Mouse (Mus musculus) embryo, embryonic 11 days (tissue): ENCODE data around the gene Ddx52.

Source experiments
- DNase-seq: peaks from one replicate; pipeline ENCODE4 v3.0.0-alpha.2; 2015

Ddx52 gene

DNA sequence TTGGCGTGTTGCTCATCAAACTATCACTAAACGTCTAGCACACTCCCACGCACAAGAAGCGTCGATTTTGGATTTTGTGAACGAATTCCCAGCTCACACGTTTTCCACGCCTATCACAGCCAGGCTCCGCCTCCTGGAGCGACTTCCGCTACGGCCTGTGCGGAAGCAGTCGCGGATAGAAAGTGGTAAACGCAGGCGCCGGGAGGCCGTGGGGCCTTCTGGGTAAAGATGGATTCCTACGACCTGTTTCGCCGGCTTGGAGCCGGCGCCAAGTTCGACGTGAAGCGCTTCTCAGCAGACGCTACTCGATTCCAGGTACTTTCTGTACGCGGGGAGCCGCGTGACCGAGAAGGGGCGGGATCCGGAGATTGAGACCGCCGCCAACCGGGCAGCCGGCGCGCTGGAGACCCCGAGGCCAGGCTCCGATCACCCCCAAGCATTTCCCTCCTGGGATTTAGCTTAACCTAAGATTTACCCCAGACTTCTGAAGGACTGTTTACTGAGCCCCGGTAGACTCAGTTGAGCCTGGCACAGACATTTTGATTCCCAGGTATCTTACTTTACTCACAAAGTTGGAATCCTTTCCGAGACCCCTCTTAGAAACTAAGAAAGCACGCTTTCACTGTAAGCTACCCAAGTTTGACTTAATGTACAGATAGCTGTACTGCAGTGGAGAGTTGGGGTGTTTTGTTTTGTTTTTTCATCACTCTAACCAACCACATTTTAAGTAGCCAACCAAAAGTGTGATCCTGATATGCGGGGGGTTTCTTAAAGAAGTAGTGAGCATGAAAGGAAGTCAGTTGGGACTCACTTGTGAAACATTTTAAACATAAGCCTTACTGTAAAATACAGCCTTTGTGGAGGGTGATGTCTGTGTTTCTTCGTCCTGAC is at the start of gene Ddx52:
TSS of gene Ddx52 (plus strand) at position 113 of the 891 bp plus-strand sequence.
- DNase-seq, result peak; percentile 97

DNA sequence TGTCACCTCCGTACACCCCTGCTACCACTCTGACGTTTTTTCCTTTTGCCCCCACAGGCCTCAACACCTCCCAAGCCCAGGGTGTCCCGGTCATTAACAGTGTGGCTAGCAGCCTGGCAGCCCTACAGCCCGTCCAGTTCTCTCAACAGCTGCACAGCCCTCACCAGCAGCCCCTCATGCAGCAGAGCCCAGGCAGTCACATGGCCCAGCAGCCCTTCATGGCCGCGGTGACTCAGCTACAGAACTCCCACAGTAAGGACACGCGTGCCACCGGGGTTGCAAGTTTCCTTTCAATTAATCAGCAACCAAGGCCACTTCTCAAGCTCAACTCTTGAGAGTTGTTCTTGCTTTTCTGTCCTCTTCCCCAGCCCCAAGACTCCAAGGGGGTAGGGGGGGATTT is 48.5 kb upstream of the Ddx52 start:
- DNase-seq, result no peak

DNA sequence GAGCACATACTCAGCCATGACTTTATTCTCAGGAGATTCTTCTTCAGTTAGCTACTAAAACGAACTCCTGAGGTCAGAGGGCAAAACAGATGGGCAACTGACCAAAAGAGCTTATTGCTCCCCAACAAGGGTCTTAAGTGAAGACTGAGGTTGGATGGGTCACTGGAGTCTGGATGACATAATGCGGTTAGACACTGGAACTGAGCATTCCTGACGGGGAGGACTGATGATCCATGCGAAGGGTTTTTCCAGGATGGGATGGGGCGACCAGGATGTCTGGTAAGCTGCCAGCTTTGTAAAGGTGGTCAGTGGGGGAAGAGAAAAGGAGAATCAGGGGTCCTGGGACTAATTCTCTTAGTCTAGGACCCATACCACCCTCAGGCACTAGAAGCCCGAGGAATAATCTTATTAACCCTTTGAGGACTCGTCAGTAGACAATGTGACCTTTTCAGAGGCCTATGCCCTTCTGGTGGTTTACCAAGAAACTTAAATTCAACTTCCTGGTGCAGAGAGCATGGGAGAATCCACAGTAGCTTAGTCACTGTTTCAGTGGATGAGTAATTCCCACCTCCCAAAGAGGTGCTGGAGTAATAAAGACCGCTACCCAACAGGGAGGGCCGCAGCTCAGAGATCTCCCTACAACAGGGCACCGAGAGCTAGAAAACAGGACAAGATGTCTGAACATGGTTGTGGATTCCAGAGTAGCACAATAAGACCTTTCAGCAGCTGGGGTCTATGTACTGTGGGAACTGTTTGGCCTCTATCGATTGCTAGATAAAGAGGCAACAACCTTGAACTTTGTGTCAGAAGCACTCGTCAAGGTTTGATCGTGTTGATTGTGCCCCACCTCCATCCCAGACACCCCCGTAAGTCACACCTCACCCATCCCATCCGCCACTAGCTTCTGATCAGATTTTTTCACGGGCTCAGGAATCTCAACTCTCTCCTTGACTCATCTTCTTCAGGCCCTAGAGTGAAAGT is 45.1 kb upstream of the Ddx52 start:
- DNase-seq, result no peak

DNA sequence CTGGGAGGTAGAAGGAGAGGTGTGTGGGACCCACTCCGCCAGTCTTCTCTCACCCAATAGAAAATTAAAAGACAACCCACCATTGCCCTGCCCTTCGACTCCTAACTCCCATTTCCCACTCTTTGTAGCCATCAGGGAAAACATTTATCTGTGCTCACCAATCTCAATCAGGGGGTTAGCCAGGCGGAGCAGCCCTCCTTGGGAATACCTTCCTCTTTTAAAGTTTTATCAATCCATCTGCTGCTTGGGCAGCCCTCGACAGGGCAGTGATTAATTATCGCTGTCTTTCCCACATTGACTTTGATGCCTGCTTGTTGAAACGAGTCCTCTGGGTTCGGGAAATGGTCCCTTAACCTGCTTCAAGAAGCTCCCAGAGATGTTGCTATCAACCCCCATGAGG is 44.3 kb upstream of the Ddx52 start:
- no peak for DNase-seq

DNA sequence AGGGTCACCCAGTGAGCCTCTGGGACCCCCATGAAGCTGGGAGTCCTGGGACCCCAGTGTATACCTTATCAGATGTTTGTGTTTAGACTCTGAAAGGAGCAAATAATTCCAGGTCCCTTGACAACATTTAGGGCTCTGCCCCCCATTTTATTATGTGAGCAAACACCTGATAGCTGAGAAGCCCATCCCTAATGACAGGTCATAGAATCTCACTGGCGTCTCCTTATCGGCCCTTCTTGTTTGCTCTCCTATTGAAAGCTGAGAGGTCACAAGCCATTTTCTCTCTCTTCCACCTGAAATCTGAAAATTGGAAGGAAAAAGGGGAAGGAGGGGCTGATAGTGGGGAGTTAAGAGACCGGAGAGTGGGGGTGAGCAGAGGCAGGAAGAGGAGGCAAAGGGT is 39.0 kb upstream of the Ddx52 start:
- DNase-seq, result no peak

DNA sequence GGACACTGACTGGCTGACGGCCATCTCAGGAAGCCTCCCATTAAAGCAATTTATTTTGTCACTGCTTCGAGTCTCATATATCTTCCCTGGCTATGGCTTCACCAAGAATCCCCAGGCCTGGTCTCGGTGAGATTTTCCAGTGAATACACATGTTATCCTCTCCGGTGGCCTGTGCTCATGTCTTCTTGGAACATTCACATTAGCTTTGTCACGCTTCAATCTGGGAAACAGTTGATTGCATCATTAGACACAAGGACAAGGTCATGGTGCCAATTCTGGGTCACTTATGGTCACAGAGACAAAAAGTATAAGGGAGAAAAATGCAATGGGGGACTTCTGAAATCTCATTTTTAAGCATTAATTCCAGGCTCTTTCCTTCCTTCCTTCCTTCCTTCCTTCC is 36.1 kb upstream of the Ddx52 start:
- DNase-seq, result no peak

DNA sequence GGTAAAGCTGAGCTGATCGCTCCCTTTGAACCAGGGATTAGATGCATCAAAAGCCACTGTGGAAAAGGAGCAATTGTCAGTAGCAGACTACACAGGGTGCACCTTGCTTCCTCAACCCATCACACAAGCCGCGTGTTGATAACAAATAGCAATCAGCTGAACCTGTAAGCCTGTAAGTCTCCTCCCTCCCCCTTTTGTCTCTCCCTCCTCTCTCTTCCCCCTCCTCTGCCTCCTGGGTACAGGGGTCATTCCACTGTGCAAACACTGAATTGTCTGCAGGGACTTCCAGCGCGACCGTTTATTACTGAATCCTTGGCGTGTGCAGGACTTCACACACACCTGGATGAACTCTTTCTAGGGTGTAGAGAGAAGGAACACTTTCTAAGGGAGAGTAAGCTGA is 33.5 kb upstream of the Ddx52 start:
- no peak for DNase-seq

DNA sequence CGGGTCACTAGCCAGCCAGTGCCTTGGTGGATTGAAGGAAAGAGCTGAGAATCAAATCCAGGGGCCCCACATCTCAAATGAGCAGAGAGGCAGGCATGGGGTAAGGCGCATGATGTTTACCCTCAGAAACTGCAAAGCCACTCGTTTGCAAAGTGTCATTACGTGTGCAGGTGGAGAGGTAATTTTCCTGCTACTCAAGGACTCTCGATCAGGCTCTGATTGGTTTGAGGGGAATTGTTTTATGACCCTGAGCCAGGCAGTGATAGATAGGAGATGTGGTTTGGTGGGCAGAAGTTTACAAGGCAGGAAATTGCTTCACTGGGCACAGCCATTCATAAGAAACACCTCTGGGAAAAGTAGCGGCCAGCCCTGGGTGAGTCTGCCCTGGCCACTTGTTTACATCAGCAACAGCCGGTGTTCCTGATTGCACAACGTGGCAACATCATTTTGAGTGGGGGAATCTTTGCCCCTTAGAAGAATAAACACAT is 28.0 kb upstream of the Ddx52 start:
- no peak for DNase-seq

DNA sequence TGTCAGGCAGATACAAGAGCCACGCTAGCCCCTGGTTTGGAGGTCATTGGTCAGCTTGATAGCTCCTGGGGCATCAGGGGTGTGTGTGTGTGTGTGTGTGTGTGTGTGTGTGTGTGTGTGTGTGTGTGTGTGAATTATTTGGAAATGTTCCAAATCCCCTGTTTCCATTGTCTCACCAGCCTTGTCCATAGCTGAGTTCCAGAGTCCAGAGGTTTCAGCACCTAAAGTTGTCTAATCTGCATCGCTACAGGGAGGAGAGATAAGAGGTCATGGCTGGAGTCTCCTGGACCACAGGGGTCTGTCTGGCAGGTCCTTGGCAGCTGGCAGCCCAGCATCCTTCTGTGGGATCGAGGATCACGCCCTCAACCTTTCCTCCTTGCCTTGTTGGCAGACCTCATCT is 27.4 kb upstream of the Ddx52 start:
- no peak for DNase-seq

DNA sequence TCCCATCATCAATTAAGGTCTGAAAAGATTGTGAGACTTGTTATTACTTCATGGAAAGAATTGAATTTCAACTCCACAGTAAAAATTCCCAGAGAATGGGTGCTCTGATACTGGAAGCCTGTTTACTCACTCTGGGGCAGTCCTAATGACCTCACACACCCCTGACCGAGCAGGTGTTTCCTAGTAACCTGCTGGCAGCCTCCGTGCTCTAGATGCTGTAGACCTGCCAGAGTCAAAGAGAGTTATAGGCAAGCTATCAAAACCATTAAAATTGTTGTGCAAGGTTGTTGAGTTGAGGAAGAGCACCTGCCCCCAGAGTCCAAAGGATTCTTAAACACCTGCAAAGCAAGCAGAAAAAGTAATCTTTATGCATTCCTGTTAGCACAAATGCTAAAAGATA is 19.3 kb upstream of the Ddx52 start:
- DNase-seq, result no peak

DNA sequence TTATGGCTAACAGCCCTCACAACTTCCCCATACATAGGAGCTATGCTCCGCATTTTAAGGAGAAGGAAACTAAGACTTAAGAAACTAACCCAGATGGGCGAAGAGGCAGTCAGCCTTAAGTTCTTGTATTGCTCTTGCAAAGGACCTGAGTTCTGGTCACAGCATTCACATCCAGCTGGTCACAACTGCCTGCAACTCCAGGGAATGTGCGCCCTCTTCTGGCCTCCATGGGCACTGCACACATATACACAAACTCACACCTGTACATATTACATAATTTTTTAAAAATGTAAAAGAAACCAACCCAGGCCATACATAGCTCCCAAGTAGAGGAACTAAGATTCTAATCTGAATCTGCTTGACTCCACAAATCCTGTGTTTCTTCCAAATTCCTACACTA is 14.8 kb upstream of the Ddx52 start:
- DNase-seq, result peak; percentile 17

DNA sequence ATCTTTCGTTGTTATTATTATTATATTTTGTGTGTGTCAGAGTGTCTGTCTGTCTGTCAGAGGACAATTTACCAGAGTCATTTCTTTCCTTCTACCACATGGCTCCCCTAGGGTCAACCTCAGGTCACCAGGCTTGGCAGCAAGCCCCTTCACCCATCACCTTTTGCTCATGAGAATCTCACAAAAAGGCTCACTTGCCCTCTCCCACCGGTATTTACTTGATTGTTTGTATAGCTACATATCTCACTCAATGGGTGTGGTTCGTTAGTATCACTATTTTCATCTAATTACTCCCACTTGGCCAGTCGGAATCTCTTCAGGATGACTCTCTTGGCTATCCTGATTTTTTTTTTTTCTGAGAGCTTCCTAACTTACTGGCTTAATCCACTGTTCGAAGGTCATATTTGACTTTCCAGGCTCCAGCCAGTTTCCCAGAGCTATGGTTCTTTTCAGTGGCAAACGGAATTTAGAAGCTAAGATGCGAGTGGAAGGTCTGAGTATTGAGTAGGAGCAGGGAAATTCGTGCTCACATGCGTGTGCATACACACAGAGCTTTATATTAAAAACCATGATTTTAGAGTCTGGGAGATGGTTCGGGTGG is 9.3 kb upstream of the Ddx52 start:
- no peak for DNase-seq

DNA sequence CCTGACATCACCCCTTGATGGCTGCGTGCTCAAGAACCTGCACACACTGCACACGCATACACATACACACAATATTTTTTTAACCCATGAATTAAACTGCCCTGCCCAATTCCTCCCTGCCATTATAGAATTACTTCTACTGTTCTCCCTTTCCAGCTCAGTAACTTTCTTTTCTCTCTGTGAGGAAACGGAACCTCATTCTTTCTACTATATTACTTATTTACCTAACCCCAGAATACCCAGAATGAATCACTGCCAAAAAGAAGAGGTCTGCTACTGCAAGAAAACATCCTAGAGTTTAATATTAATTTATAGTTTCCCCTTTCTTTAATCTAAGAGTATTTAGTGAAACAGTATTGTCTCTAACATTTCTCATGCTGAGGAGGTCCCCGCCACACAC is 8.5 kb upstream of the Ddx52 start:
- no peak for DNase-seq

DNA sequence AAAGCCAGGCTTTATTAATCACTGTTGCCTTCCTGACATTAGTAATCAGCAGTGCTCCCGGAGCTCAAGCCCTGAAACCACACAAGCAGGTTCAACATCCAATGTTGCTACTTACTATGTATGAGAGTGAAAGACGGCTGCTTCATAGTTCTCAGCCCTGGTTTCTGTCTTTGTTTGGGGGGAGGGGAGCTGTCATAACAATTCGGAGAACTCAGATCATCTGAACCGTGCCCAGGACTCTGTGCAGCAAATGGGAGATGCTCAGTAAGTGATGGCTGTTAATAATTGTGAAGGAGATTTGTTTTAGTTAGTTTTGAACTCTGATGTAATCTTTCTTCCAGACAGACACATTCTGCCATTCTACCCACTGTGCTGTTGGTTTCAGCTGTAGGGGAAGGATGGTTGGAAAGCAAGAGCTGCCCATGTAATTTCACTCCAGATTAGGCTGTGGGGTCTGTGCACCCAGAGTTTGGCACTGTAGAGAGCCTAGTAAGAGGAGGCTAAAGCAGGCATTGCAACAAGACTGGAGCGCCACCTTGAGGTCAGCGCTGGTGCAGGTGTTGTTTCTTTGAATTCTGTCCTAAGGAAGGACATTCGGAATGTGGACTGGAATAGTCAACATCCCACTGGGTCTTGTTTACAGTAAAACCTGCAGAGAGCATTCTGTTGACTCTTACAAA is 5.7 kb upstream of the Ddx52 start:
- peak; percentile 85 for DNase-seq

DNA sequence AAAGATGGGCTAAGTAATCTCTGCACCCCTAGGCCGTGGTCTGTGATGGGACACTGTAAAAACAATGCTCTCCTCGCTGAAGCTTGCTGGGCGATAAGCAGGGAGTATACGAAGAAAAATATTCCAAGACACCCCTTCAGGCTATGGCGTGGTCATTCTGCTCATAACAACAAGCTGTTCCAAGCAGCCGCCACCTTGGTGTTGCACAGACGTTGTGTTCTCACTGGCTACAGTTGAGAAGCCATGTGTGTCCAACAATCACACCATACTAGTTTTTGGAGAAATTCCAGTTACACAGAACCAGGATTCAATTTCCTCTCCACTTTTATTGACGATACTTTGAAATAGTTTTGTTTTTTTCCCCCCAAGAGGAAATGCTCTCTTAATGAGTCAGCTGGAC is 3.3 kb upstream of the Ddx52 start:
- no peak for DNase-seq

DNA sequence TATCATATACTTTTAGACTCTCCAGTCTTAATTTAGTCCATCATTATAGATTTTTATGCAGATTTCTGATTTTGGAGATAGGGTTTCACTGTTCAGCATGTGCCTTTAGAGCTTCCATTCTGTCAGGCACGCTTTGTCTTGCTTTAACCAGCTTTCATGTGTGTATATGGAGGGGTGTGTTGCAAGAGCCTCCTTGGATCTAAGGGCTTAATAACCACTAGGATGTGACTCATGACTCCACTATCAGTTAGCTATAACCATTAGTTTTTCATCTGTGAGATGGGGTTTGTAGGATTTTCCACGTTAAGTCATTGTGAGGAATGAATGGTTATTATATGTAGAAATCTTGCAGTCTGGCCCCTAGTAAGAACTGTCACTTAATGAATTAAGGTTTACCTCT is 15.0 kb downstream of the Ddx52 start:
- DNase-seq, result no peak

DNA sequence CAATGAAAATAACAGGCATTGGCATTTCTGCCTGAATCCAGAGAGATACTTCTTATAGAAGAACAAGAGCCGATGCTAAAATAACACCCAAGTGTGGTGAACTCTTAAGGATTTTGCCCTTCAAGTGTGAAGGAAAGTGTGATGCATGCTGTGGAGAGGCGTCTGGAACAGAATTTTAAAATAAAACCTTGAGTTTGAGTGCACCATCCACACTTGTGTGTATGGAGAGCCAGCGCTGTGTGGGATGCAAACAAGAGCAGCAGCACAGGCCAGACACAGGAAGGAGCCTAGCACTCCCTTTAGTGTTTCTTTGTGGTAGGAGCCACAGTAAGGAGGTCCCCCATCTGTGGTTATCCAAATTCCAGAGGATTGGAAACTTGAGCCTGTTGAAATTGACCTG is 20.1 kb downstream of the Ddx52 start:
- no peak for DNase-seq

DNA sequence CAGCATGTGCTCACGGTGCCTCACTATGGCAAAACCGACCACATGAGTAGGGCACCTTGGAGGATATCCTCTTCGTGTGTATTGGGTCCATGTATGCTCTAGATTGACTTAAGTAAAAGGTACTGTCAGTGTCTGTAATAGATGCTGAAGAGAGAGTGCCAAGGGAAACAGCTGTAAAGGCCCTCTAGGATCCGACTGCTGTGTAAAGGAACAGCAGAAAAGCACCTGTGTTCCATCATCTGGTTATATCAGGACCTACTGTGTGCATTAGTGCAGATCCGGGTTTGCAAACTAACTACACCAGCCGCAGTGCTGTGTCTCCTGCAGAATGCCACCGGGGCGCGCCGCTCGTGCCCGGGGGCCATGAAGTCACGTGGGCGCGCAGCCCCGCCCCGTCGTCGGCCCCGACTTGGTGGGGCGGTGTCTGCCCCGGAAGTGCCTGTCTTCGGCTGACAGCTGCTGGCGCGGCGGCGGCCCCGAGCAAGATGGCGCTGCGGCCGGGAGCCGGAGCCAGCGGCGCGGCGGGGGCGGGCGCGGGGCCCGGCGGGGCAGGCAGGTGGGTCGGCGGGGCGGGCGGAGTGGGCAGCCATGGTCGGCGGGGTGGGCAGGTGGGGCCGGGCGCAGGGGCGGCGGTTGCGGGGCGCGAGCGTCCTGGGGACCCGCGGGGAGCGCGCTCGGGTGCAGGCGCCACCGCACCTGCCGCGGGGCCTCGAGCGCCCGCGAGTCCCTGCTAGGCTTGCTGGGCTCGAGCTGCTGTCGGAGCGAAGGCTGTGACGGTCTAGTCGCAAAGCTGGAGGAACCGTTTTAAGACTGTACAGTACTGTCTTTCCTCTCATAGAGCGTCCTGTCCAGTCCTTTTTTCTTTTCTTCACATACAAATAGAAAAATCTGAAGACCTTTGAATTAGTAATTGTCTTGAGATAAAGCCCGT is 22.4 kb downstream of the Ddx52 start, which contains the start of gene Synrg:
TSS of gene Synrg (plus strand) at position 438 of the 931 bp plus-strand sequence.
- peak; percentile 95 for DNase-seq

DNA sequence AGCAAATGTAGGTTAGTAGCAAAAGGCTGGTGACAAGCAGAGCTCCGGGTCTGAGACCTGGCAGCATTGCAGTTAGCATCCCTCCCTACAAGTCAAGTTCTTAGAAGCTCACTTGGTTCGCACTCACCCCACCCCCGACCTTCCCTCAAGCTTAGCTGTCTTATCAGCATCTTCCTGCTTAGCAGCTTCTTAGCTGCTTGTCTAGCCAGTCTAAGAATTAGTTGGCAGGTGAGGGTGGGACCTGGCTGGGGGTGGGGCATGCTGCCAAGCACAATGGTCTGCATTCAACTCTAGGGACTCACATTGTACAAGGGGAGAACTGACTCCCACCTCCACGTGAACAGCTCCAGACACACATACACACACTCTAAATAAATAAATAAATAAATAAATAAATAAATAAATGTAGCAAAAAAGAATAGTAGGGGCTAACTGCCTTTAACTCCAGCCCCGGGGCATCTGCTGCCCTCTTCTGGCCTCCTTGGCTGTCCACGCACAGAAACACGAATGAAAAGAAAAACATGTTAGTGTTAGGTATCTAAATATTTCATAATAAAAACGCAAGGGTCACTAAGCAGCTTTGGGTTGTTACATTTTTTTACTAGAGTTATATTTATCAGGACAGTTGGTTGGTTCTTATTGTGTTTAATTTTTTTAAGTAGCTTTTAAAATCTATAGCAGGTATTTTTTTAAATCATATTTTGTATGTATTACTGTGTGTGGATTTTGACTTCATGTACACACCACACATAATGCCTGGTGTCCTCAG is 25.8 kb downstream of the Ddx52 start:
- DNase-seq, result no peak

DNA sequence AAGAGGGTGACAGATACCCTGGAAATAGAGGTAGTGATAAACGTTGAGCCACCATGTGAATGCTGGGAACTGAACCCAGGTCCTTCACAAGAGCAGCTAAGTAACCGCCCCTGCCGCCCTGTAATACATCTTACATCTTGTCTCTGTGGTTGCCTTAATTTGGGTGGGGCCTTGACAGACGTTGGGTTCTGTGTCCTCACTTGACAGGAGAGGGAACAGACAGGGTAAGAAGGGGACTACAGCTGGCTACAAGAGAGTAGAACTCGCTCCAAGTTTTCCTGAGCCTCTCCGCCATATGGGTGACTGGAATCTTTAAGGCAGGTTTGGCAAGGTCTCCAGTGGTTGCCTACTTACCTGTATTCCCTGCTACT is 26.3 kb downstream of the Ddx52 start:
- DNase-seq, result no peak

DNA sequence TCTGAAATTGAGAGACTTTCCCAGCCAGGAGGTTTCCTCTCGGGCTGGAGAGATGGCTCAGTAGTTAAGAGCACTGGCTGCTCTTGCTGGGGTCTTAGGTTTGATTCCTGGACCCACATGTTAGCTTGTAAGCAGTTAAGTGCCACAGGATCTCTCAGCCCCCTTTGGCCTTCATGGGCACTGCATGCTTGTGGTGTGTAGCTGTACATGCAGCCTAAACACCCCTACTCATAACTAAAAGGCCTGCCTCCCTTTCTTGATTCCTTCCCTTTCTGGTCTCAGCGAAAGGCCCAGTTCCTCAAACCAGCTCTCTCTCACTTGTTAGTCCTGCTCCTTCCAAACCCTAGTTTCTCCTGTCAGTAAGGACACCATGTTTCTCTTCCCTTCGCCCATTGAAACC is 27.2 kb downstream of the Ddx52 start:
- no peak for DNase-seq
